Mouse (Mus musculus) hindbrain, embryonic 13.5 days (tissue): ENCODE results near the gene Aamp. TPM values are rescaled to one million over a fixed set of nuclear protein-coding genes. Genes with fewer than 3 reads are reported as not detected.

Experiments used
- ATAC-seq: fragments of 200-750 bp; cut with Nextera tagmentation; 2 replicates; pipeline ENCODE4 v1.8.0; 2017; ENCODE audit warnings: moderate TSS enrichment; ENCODE audit not compliant: low FRiP score
- H3K27ac ChIP-seq: fragments of 300-500 bp; sonication (generic); 2 replicates; pipeline ENCODE4 v1.5.1; 2015; ENCODE audit warnings: inconsistent platforms, mild to moderate bottlenecking, moderate library complexity
- H3K27me3 ChIP-seq: fragments of 300-500 bp; sonication (generic); 2 replicates; pipeline ENCODE4 v1.6.1; 2015; ENCODE audit warnings: mild to moderate bottlenecking, inconsistent platforms
- H3K36me3 ChIP-seq: fragments of 300-500 bp; sonication (generic); 2 replicates; pipeline ENCODE4 v1.6.1; 2015; ENCODE audit warnings: mild to moderate bottlenecking, inconsistent platforms
- H3K4me1 ChIP-seq: fragments of 300-500 bp; sonication (generic); replicated peaks from 2 replicates; pipeline ENCODE4 v1.6.1; 2015; ENCODE audit warnings: inconsistent platforms
- H3K4me2 ChIP-seq: fragments of 300-500 bp; sonication (generic); 2 replicates; pipeline ENCODE4 v1.6.1; 2015; ENCODE audit warnings: inconsistent platforms, mild to moderate bottlenecking, moderate library complexity
- H3K4me3 ChIP-seq: fragments of 300-500 bp; sonication (generic); 2 replicates; pipeline ENCODE4 v1.5.1; 2015; ENCODE audit warnings: mild to moderate bottlenecking, inconsistent platforms
- H3K9ac ChIP-seq: fragments of 300-500 bp; sonication (generic); 2 replicates; pipeline ENCODE4 v1.6.1; 2015; ENCODE audit warnings: mild to moderate bottlenecking, inconsistent platforms
- H3K9me3 ChIP-seq: fragments of 300-500 bp; sonication (generic); 2 replicates; pipeline ENCODE4 v1.6.1; 2016; ENCODE audit warnings: inconsistent platforms
- WGBS: fragments of 180-500 bp; shearing (Covaris S2); methylation state at CpG from one replicate; pipeline ENCODE4 v1.1.7; 2015; 5-methylcytosine and 5-hydroxymethylcytosine counted together
- polyA plus RNA-seq: library from polyadenylated mRNA; unstranded; fragments of >200 nt; fragmentation: Nextera tagmentation; extraction: Ambion mirVana; gene quantifications from 2 replicates; pipeline ENCODE4 v1.2.1, GENCODE M21; 2015

The Aamp gene
- polyA plus RNA-seq, 1 experiment from 2014 or later: 199 TPM

GRCm38 (mm10) chr1:74298157-74298750 is 13.7 kb upstream of the Aamp start:
- Histone ChIP-seq H3K36me3 (peaks cover 16% of the 10 kb centered on the region), H3K4me1 (peaks cover 31% of the 10 kb centered on the region), H3K9ac (peak overlapping the region; percentile 46), H3K4me3 (no peak overlapping the region), H3K27me3 (peaks cover 10% of the 10 kb centered on the region), H3K4me2 (no peak overlapping the region), H3K27ac (no peak overlapping the region), H3K9me3 (no peaks in the 10 kb centered on the region)
- no peak for ATAC-seq
- WGBS: 91% methylated on average over 5 of the region's 5 CpGs

GRCm38 (mm10) chr1:74297269-74297668 is 12.7 kb upstream of the Aamp start:
- Histone ChIP-seq H3K9me3 (no peaks in the 10 kb centered on the region), H3K4me1 (peaks cover 28% of the 10 kb centered on the region), H3K9ac (peak overlapping the region; percentile 39; the same call in 1 of the 2 replicates), H3K4me2 (no peak overlapping the region), H3K36me3 (peaks cover 26% of the 10 kb centered on the region), H3K27ac (no peak overlapping the region), H3K27me3 (peaks cover 2% of the 10 kb centered on the region; the same call in 1 of the 2 replicates), H3K4me3 (no peak overlapping the region)
- WGBS: 67% methylated on average over 3 of the region's 3 CpGs
- no peak for ATAC-seq

GRCm38 (mm10) chr1:74296477-74296876 is 11.9 kb upstream of the Aamp start:
- WGBS: 61% methylated on average over 6 of the region's 6 CpGs
- Histone ChIP-seq H3K9me3 (no peaks in the 10 kb centered on the region), H3K4me3 (no peak overlapping the region), H3K4me2 (0 out of 2 replicates have a peak overlapping the region, but pooled peaks have one; percentile 3), H3K27ac (peak overlapping the region; percentile 86), H3K27me3 (no peaks in the 10 kb centered on the region), H3K4me1 (peaks cover 28% of the 10 kb centered on the region), H3K9ac (peak overlapping the region; percentile 53; the same call in 1 of the 2 replicates), H3K36me3 (peaks cover 34% of the 10 kb centered on the region)
- ATAC-seq: no peak

- no peaks in the 10 kb centered on the region for H3K9me3 ChIP-seq
- 27% methylated on average over 9 of the region's 9 CpGs for WGBS
These were observed 11.1 kb upstream of the Aamp start for GRCm38 (mm10) chr1:74295456-74296171.

GRCm38 (mm10) chr1:74294733-74295455 is 10.4 kb upstream of the Aamp start:
- H3K4me3 ChIP-seq: no peak overlapping the region
- H3K4me1 ChIP-seq: peaks cover 37% of the 10 kb centered on the region
- H3K27me3 ChIP-seq: no peaks in the 10 kb centered on the region
- H3K9ac ChIP-seq: peak overlapping the region; percentile 53; the same call in 1 of the 2 replicates
- no peaks in the 10 kb centered on the region for H3K9me3 ChIP-seq
- no peak overlapping the region for H3K4me2 ChIP-seq
- peaks cover 49% of the 10 kb centered on the region for H3K36me3 ChIP-seq
- peak overlapping the region; percentile 86 for H3K27ac ChIP-seq
- ATAC-seq: peak; percentile 4; the same call in 1 of the 2 replicates
- 95% methylated on average over 6 of the region's 6 CpGs for WGBS

More at GRCm38 (mm10) chr1:74295456-74296171, 11.1 kb upstream of the Aamp start:
- H3K4me3 ChIP-seq: no peak overlapping the region
- H3K27me3 ChIP-seq: no peaks in the 10 kb centered on the region
- H3K4me1 ChIP-seq: peaks cover 30% of the 10 kb centered on the region
- H3K4me2 ChIP-seq: peak overlapping the region; percentile 16; the same call in 1 of the 2 replicates
- peak overlapping the region; percentile 86 for H3K27ac ChIP-seq
- H3K9ac ChIP-seq: peak overlapping the region; percentile 53
- ATAC-seq: peak; percentile 89
- H3K36me3 ChIP-seq: peaks cover 42% of the 10 kb centered on the region

- 97% methylated on average over 3 of the region's 3 CpGs for WGBS
- Histone ChIP-seq H3K9ac (no peak overlapping the region), H3K27ac (no peak overlapping the region), H3K4me2 (no peak overlapping the region), H3K9me3 (no peaks in the 10 kb centered on the region), H3K36me3 (peaks cover 56% of the 10 kb centered on the region), H3K27me3 (no peaks in the 10 kb centered on the region), H3K4me1 (peaks cover 43% of the 10 kb centered on the region), H3K4me3 (no peak overlapping the region)
- no peak for ATAC-seq
These were observed 9.6 kb upstream of the Aamp start for GRCm38 (mm10) chr1:74294090-74294643.

GRCm38 (mm10) chr1:74293306-74293960 is 8.9 kb upstream of the Aamp start:
- H3K36me3 ChIP-seq: peaks cover 60% of the 10 kb centered on the region
- WGBS: 86% methylated on average over 8 of the region's 8 CpGs
- H3K4me3 ChIP-seq: no peak overlapping the region
- no peaks in the 10 kb centered on the region for H3K27me3 ChIP-seq
- H3K9ac ChIP-seq: no peak overlapping the region
- ATAC-seq: no peak
- no peaks in the 10 kb centered on the region for H3K9me3 ChIP-seq
- no peak overlapping the region for H3K27ac ChIP-seq
- peaks cover 43% of the 10 kb centered on the region for H3K4me1 ChIP-seq
- H3K4me2 ChIP-seq: no peak overlapping the region

GRCm38 (mm10) chr1:74292331-74293020 is 7.9 kb upstream of the Aamp start:
- H3K9ac ChIP-seq: no peak overlapping the region
- H3K36me3 ChIP-seq: peaks cover 59% of the 10 kb centered on the region
- WGBS: 88% methylated on average over 11 of the region's 11 CpGs
- no peak overlapping the region for H3K4me2 ChIP-seq
- H3K9me3 ChIP-seq: no peaks in the 10 kb centered on the region
- no peaks in the 10 kb centered on the region for H3K27me3 ChIP-seq
- H3K4me3 ChIP-seq: no peak overlapping the region
- H3K4me1 ChIP-seq: peaks cover 43% of the 10 kb centered on the region
- no peak overlapping the region for H3K27ac ChIP-seq
- no peak for ATAC-seq

- Histone ChIP-seq H3K4me3 (no peak overlapping the region), H3K9ac (no peak overlapping the region), H3K36me3 (peaks cover 52% of the 10 kb centered on the region), H3K4me1 (peaks cover 34% of the 10 kb centered on the region), H3K27me3 (no peaks in the 10 kb centered on the region), H3K27ac (no peak overlapping the region), H3K9me3 (no peaks in the 10 kb centered on the region), H3K4me2 (no peak overlapping the region)
- no peak for ATAC-seq
- 93% methylated on average over 5 of the region's 5 CpGs for WGBS
These were observed 5.6 kb upstream of the Aamp start for GRCm38 (mm10) chr1:74290141-74290540.

GRCm38 (mm10) chr1:74289740-74290139 is 5.2 kb upstream of the Aamp start:
- 87% methylated on average over 2 of the region's 2 CpGs for WGBS
- H3K27me3 ChIP-seq: no peaks in the 10 kb centered on the region
- H3K4me2 ChIP-seq: no peak overlapping the region
- peaks cover 52% of the 10 kb centered on the region for H3K36me3 ChIP-seq
- ATAC-seq: no peak
- H3K27ac ChIP-seq: no peak overlapping the region
- no peak overlapping the region for H3K9ac ChIP-seq
- no peaks in the 10 kb centered on the region for H3K9me3 ChIP-seq
- H3K4me3 ChIP-seq: no peak overlapping the region
- H3K4me1 ChIP-seq: peaks cover 30% of the 10 kb centered on the region

GRCm38 (mm10) chr1:74289248-74289647 is 4.7 kb upstream of the Aamp start:
- ATAC-seq: no peak
- WGBS: 92% methylated on average over 9 of the region's 9 CpGs
- Histone ChIP-seq H3K9ac (no peak overlapping the region), H3K4me2 (no peak overlapping the region), H3K27ac (no peak overlapping the region), H3K9me3 (no peaks in the 10 kb centered on the region), H3K36me3 (peaks cover 51% of the 10 kb centered on the region), H3K27me3 (no peaks in the 10 kb centered on the region), H3K4me3 (no peak overlapping the region), H3K4me1 (peaks cover 29% of the 10 kb centered on the region)
